Mouse (Mus musculus) stomach, embryonic 14.5 days (tissue): ENCODE data around the gene Ccn1. TPM values are rescaled to one million over a fixed set of nuclear protein-coding genes. Genes with fewer than 3 reads are reported as not detected.
A peak's percentile ranks its signal among the peaks of the same experiment; 100 is the strongest.

Experiments
- ATAC-seq: fragments of 200-750 bp; cut with Nextera tagmentation; 2 replicates; pipeline ENCODE4 v1.8.0; 2017; ENCODE audit warnings: low read depth, moderate TSS enrichment; ENCODE audit not compliant: insufficient number of reproducible peaks, insufficient read depth, low FRiP score
- H3K27ac ChIP-seq: fragments of 300-500 bp; sonication (generic); 2 replicates; pipeline ENCODE4 v1.5.1; 2014; ENCODE audit warnings: mild to moderate bottlenecking, low read length, moderate library complexity, mixed read lengths
- H3K27me3 ChIP-seq: fragments of 300-500 bp; sonication (generic); 2 replicates; pipeline ENCODE4 v1.6.1; 2014; ENCODE audit warnings: low read length, control low read depth, mixed read lengths; ENCODE audit not compliant: control insufficient read depth, insufficient read depth
- H3K36me3 ChIP-seq: fragments of 300-500 bp; sonication (generic); 2 replicates; pipeline ENCODE4 v1.6.1; 2014; ENCODE audit warnings: mild to moderate bottlenecking, control low read depth, low read length, moderate library complexity, mixed read lengths; ENCODE audit not compliant: control insufficient read depth, insufficient read depth
- H3K4me1 ChIP-seq: fragments of 300-500 bp; sonication (generic); 2 replicates; pipeline ENCODE4 v1.6.1; 2014; ENCODE audit warnings: low read length, control low read depth, mixed read lengths; ENCODE audit not compliant: control insufficient read depth, insufficient read depth
- H3K4me2 ChIP-seq: fragments of 300-500 bp; sonication (generic); replicated peaks from 2 replicates; pipeline ENCODE4 v1.6.1; 2014; ENCODE audit warnings: low read depth, low read length, control low read depth
- H3K4me3 ChIP-seq: fragments of 300-500 bp; sonication (generic); 2 replicates; pipeline ENCODE4 v1.5.1; 2014; ENCODE audit warnings: low read depth, low read length, control low read depth
- H3K9ac ChIP-seq: fragments of 300-500 bp; sonication (generic); replicated peaks from 2 replicates; pipeline ENCODE4 v1.6.1; 2014; ENCODE audit warnings: low read depth, mild to moderate bottlenecking, control low read depth, low read length, moderate library complexity, mixed read lengths
- H3K9me3 ChIP-seq: fragments of 300-500 bp; sonication (generic); 2 replicates; pipeline ENCODE4 v1.6.1; 2016; ENCODE audit warnings: low read depth, low read length, control low read depth; ENCODE audit not compliant: control insufficient read depth
- WGBS: fragments of 180-500 bp; shearing (Covaris S2); extraction: QIAGEN DNeasy Blood & Tissue Kit; methylation state at CpG from one replicate; pipeline ENCODE4 v1.1.7; 2014; 5-methylcytosine and 5-hydroxymethylcytosine counted together
- polyA plus RNA-seq: library from polyadenylated mRNA; unstranded; fragments of >200 nt; fragmentation: Nextera tagmentation; extraction: Ambion mirVana; gene quantifications from 2 replicates; pipeline ENCODE4 v1.2.1, GENCODE M21; 2014

The Ccn1 gene
- polyA plus RNA-seq, 1 experiment from 2014 or later: 20.9 TPM

DNA sequence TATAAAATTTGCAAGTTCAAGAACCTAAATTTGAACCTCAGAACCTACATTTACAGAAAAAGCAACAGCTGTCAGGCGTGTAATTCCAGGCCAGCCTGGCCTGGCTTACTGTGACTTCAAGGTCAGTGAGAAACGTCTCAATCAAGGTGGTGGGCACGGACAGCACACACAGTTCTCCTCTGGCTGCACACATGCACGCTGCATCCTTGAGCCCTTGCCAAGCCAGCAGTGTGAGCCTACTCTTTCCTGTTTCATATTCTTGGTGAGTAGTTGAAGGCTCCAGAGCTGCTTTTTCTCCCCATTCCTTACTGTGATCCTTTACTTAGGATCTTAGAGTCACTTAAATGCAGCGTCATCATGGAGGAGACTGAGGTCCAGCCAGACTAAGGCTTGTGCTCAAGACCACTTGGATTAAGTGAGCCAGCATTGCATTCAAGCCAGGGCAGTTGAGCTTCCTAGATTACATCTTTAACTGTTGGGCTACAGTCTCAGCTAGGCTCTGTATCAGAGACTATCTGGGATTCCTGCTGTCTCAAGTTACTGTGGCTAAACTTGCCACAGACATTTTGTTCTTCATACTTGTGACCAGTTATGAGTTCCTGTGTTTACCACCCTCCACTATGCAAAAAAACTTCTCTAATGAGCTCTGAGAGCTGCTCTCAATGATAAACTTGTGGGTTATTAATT lies 44.2 kb downstream of the Ccn1 start:
- Histone ChIP-seq H3K4me1 (peaks cover 11% of the 10 kb centered on the region; the same call in 1 of the 2 replicates), H3K27ac (no peak overlapping the region), H3K4me2 (no peak overlapping the region), H3K9ac (no peak overlapping the region), H3K36me3 (peaks cover 12% of the 10 kb centered on the region), H3K9me3 (no peaks in the 10 kb centered on the region), H3K4me3 (no peak overlapping the region), H3K27me3 (no peaks in the 10 kb centered on the region)
- ATAC-seq: no peak
- 77% methylated on average over 5 of the region's 5 CpGs for WGBS

DNA sequence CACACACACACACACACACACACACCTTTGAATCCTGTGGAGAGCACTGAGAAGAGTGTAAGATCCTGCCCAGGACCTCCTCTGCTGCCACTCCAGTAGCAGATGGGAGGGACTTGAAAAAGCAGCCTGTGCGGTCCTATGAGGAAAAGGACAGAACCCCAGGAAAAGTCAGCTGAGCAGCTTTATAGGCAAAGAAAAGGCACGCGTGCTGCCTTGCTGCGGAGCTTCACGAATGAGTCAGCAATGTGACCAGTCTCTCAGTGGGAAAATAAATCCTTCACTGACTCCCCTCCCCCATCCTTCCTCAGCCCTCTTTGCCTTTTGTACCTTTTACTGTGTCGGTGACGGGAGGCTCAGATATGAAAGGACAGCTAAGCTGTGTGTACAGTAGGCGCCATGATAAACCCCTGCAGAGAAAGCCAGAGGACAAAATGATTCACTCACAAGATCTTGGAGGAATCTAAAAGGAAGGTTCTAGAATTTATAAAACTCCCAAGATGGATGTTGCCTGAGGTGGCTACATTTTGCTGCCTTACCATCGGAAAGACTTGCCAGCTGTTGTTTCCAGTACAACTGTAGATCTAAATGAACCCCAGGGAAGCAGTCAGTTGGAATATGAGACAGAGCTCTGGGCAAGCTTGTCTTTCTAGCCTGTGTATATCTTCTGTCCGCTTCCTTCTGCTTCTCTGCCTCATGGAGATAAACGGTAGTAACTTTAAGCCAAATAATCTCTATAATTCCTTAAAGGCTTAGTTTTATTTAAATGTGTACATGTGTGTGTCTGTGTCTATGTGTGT lies 47.2 kb downstream of the Ccn1 start:
- no peak overlapping the region for H3K4me2 ChIP-seq
- H3K36me3 ChIP-seq: peaks cover 22% of the 10 kb centered on the region

DNA sequence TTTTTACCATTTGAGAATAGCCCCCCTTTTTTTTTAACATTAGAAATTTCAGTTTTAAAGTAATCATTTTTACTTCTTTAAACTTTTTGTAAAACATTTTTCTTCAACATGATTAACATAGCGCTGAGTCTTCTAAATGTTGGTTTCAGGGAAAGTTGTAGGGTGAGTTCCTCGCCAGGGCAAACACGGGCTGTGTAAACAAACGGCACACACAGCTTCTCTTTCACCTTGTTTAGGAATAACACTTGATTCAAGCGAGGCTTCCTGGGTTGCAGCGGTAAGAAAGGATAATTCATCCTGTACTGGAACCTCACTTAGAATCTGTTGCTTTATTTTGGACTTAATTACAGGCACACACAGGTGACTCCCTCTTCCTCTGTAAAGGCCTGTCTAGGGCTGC lies 48.4 kb downstream of the Ccn1 start:
- no peak overlapping the region for H3K9ac ChIP-seq
- peaks cover 12% of the 10 kb centered on the region; the same call in 1 of the 2 replicates for H3K4me1 ChIP-seq
- peak overlapping the region; percentile 40; the same call in 1 of the 2 replicates for H3K27ac ChIP-seq
- no peak for ATAC-seq
- H3K4me2 ChIP-seq: no peak overlapping the region
- H3K9me3 ChIP-seq: no peaks in the 10 kb centered on the region
- H3K36me3 ChIP-seq: peaks cover 22% of the 10 kb centered on the region
- no peak overlapping the region for H3K4me3 ChIP-seq
- H3K27me3 ChIP-seq: no peaks in the 10 kb centered on the region
- 37% methylated on average over 6 of the region's 6 CpGs for WGBS

More for the DNA sequence above, 47.2 kb downstream of the Ccn1 start:
- peak overlapping the region; percentile 40; the same call in 1 of the 2 replicates for H3K27ac ChIP-seq
- no peak overlapping the region for H3K9ac ChIP-seq
- H3K9me3 ChIP-seq: no peaks in the 10 kb centered on the region
- no peaks in the 10 kb centered on the region for H3K27me3 ChIP-seq
- peak; percentile 73 for ATAC-seq
- H3K4me3 ChIP-seq: no peak overlapping the region
- WGBS: 32% methylated on average over 11 of the region's 11 CpGs
- peaks cover 12% of the 10 kb centered on the region; the same call in 1 of the 2 replicates for H3K4me1 ChIP-seq

DNA sequence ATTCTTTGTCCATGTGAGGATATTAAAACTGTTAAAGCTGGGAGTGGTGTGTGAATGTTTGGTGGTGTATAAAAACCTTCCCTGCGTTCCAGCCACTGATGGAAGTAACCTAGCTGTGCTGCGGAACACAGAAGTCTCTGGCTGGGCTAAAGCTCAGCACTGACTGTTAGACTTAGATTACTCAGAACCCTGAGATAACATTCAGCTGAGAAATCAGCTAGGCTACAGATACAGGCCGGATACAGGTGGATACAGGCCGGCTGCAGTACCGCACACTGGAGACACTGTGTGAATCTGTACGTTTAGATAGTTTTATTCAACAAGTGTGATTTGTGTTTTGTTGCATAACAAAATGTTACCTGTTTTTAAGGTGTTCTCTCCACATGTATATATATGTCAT lies 49.0 kb downstream of the Ccn1 start:
- Histone ChIP-seq H3K9me3 (no peaks in the 10 kb centered on the region), H3K4me1 (peaks cover 12% of the 10 kb centered on the region; the same call in 1 of the 2 replicates), H3K36me3 (peaks cover 25% of the 10 kb centered on the region), H3K9ac (no peak overlapping the region), H3K4me3 (no peak overlapping the region), H3K27ac (peak overlapping the region; percentile 52; the same call in 1 of the 2 replicates), H3K4me2 (no peak overlapping the region), H3K27me3 (no peaks in the 10 kb centered on the region)
- WGBS: 58% methylated on average over 6 of the region's 6 CpGs
- no peak for ATAC-seq

DNA sequence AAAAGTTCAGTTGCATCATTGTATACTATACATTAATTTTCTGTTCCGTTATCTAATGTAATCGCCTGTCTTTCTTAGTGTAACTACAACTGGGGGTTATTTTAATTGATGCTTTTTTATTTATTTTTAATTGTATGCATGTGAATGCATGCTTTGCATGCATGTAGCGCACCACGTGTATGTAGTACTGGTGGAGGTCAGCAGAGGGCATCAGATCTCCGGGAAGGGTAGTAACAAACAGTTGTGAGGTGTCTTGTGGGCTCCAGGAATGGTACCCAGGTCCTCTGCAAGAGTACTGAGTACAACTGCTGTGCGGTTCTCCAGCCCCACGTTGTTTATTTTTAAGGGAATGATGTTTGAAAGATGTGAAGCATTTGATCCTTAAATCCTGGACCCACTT lies 50.7 kb downstream of the Ccn1 start:
- Histone ChIP-seq H3K4me3 (no peak overlapping the region), H3K9ac (no peak overlapping the region)
- 89% methylated on average over 7 of the region's 7 CpGs for WGBS

More for the DNA sequence above, 50.7 kb downstream of the Ccn1 start:
- Histone ChIP-seq H3K4me1 (peaks cover 12% of the 10 kb centered on the region; the same call in 1 of the 2 replicates), H3K36me3 (peaks cover 27% of the 10 kb centered on the region), H3K27ac (no peak overlapping the region), H3K27me3 (no peaks in the 10 kb centered on the region), H3K4me2 (no peak overlapping the region), H3K9me3 (no peaks in the 10 kb centered on the region)
- no peak for ATAC-seq

Other genes starting within 250 kb of the Ccn1 start
- 31.9 and 33.4 TPM in 2 replicates for gene Znhit6, start 73.8 kb downstream of the Ccn1 start, polyA plus RNA-seq
- 22.3 and 24.0 TPM in 2 replicates for gene Ddah1, start 108.7 kb upstream of the Ccn1 start, polyA plus RNA-seq